Mouse (Mus musculus): Measurements from ENCODE around the gene Mtr. TPM values are rescaled to one million over a fixed set of nuclear protein-coding genes. Genes with fewer than 3 reads are reported as not detected.
"Not testable (repeated sequence)": the region's sequence is repeated elsewhere in the genome, so short reads cannot be mapped to it uniquely, and the experiment has no call there.

The Mtr gene
- polyA plus RNA-seq, 1 experiment from 2014 or later: 5.3 TPM

- H3K36me3 ChIP-seq (ENCODE audit: control insufficient read depth, insufficient read depth): no peaks in the 10 kb centered on the region
- H3K27me3 ChIP-seq (replicated peaks; ENCODE audit: control insufficient read depth, insufficient read depth, low read length): no peaks in the 10 kb centered on the region
- ATAC-seq: no peak
- no peak overlapping the region for H3K9ac ChIP-seq (replicated peaks; ENCODE audit: low read depth, low read length)
- H3K27ac ChIP-seq (ENCODE audit: low read length): no peak overlapping the region
- no peak overlapping the region for H3K4me3 ChIP-seq (replicated peaks; ENCODE audit: low read length)
- no peaks in the 10 kb centered on the region for H3K9me3 ChIP-seq (ENCODE audit: control insufficient read depth, low read length)
- 52% methylated on average over 9 of the region's 9 CpGs for WGBS
- H3K4me1 ChIP-seq (replicated peaks; ENCODE audit: control insufficient read depth, insufficient read depth, low read length): no peaks in the 10 kb centered on the region
- H3K4me2 ChIP-seq (ENCODE audit: low read length): no peak overlapping the region
Observed at GRCm38 (mm10) chr13:12159288-12160120, 98.4 kb downstream of the Mtr start.

- no peaks in the 10 kb centered on the region for H3K9me3 ChIP-seq (ENCODE audit: control insufficient read depth, low read length)
- no peak overlapping the region for H3K9ac ChIP-seq (replicated peaks; ENCODE audit: low read depth, low read length)
- no peak for ATAC-seq
- H3K4me2 ChIP-seq (ENCODE audit: low read length): no peak overlapping the region
- 81% methylated on average over 11 of the region's 11 CpGs for WGBS
- no peaks in the 10 kb centered on the region for H3K36me3 ChIP-seq (ENCODE audit: control insufficient read depth, insufficient read depth)
- H3K27ac ChIP-seq (ENCODE audit: low read length): no peak overlapping the region
- no peaks in the 10 kb centered on the region for H3K4me1 ChIP-seq (replicated peaks; ENCODE audit: control insufficient read depth, insufficient read depth, low read length)
- no peak overlapping the region for H3K4me3 ChIP-seq (replicated peaks; ENCODE audit: low read length)
- H3K27me3 ChIP-seq (replicated peaks; ENCODE audit: control insufficient read depth, insufficient read depth, low read length): no peaks in the 10 kb centered on the region
Observed at GRCm38 (mm10) chr13:12153922-12154321, 104.0 kb downstream of the Mtr start.

- Histone ChIP-seq H3K4me2 (ENCODE audit: low read length) (no peak overlapping the region), H3K4me1 (replicated peaks; ENCODE audit: control insufficient read depth, insufficient read depth, low read length) (no peaks in the 10 kb centered on the region), H3K27me3 (replicated peaks; ENCODE audit: control insufficient read depth, insufficient read depth, low read length) (no peaks in the 10 kb centered on the region), H3K27ac (ENCODE audit: low read length) (no peak overlapping the region), H3K36me3 (ENCODE audit: control insufficient read depth, insufficient read depth) (no peaks in the 10 kb centered on the region), H3K9ac (replicated peaks; ENCODE audit: low read depth, low read length) (no peak overlapping the region), H3K9me3 (ENCODE audit: control insufficient read depth, low read length) (no peaks in the 10 kb centered on the region), H3K4me3 (replicated peaks; ENCODE audit: low read length) (no peak overlapping the region)
- no peak for ATAC-seq
- WGBS: 83% methylated on average over 6 of the region's 6 CpGs
Observed at GRCm38 (mm10) chr13:12146918-12147507, 110.9 kb downstream of the Mtr start.

GRCm38 (mm10) chr13:12146402-12146801 is 111.5 kb downstream of the Mtr start:
- H3K9ac ChIP-seq (replicated peaks; ENCODE audit: low read depth, low read length): no peak overlapping the region
- no peaks in the 10 kb centered on the region for H3K36me3 ChIP-seq (ENCODE audit: control insufficient read depth, insufficient read depth)
- H3K4me1 ChIP-seq (replicated peaks; ENCODE audit: control insufficient read depth, insufficient read depth, low read length): no peaks in the 10 kb centered on the region
- no peaks in the 10 kb centered on the region for H3K9me3 ChIP-seq (ENCODE audit: control insufficient read depth, low read length)
- 73% methylated on average over 2 of the region's 2 CpGs for WGBS
- no peak overlapping the region for H3K27ac ChIP-seq (ENCODE audit: low read length)
- H3K4me2 ChIP-seq (ENCODE audit: low read length): no peak overlapping the region
- no peak for ATAC-seq
- no peak overlapping the region for H3K4me3 ChIP-seq (replicated peaks; ENCODE audit: low read length)
- H3K27me3 ChIP-seq (replicated peaks; ENCODE audit: control insufficient read depth, insufficient read depth, low read length): no peaks in the 10 kb centered on the region

- H3K4me1 ChIP-seq (replicated peaks; ENCODE audit: control insufficient read depth, insufficient read depth, low read length): no peaks in the 10 kb centered on the region
- 94% methylated on average over 5 of the region's 5 CpGs for WGBS
- H3K9ac ChIP-seq (replicated peaks; ENCODE audit: low read depth, low read length): no peak overlapping the region
- H3K4me3 ChIP-seq (replicated peaks; ENCODE audit: low read length): no peak overlapping the region
- H3K9me3 ChIP-seq (ENCODE audit: control insufficient read depth, low read length): no peaks in the 10 kb centered on the region
- no peak for ATAC-seq
- no peaks in the 10 kb centered on the region for H3K27me3 ChIP-seq (replicated peaks; ENCODE audit: control insufficient read depth, insufficient read depth, low read length)
- no peak overlapping the region for H3K27ac ChIP-seq (ENCODE audit: low read length)
- H3K36me3 ChIP-seq (ENCODE audit: control insufficient read depth, insufficient read depth): no peaks in the 10 kb centered on the region
- H3K4me2 ChIP-seq (ENCODE audit: low read length): no peak overlapping the region
Observed at GRCm38 (mm10) chr13:12143347-12143746, 114.6 kb downstream of the Mtr start.

GRCm38 (mm10) chr13:12136461-12136860 is 121.5 kb downstream of the Mtr start:
- ATAC-seq; H3K4me3 ChIP-seq (replicated peaks; ENCODE audit: low read length); H3K36me3 ChIP-seq (ENCODE audit: control insufficient read depth, insufficient read depth); H3K4me1 ChIP-seq (replicated peaks; ENCODE audit: control insufficient read depth, insufficient read depth, low read length); H3K9me3 ChIP-seq (ENCODE audit: control insufficient read depth, low read length); H3K27ac ChIP-seq (ENCODE audit: low read length); H3K27me3 ChIP-seq (replicated peaks; ENCODE audit: control insufficient read depth, insufficient read depth, low read length); H3K9ac ChIP-seq (replicated peaks; ENCODE audit: low read depth, low read length); H3K4me2 ChIP-seq (ENCODE audit: low read length): not testable (repeated sequence)
- 90% methylated on average over 10 of the region's 10 CpGs for WGBS

- Histone ChIP-seq H3K27ac (ENCODE audit: low read length) (no peak overlapping the region), H3K9me3 (ENCODE audit: control insufficient read depth, low read length) (no peaks in the 10 kb centered on the region), H3K36me3 (ENCODE audit: control insufficient read depth, insufficient read depth) (no peaks in the 10 kb centered on the region), H3K4me1 (replicated peaks; ENCODE audit: control insufficient read depth, insufficient read depth, low read length) (no peaks in the 10 kb centered on the region), H3K4me3 (replicated peaks; ENCODE audit: low read length) (no peak overlapping the region), H3K9ac (replicated peaks; ENCODE audit: low read depth, low read length) (no peak overlapping the region), H3K4me2 (ENCODE audit: low read length) (no peak overlapping the region), H3K27me3 (replicated peaks; ENCODE audit: control insufficient read depth, insufficient read depth, low read length) (no peaks in the 10 kb centered on the region)
- ATAC-seq: no peak
- 91% methylated on average over 7 of the region's 7 CpGs for WGBS
Observed at GRCm38 (mm10) chr13:12133549-12133948, 124.4 kb downstream of the Mtr start.

Other genes with a start within 250 kb of the Mtr start
- 0.93 and 2.2 TPM in 2 replicates for gene Ryr2, start 151.2 kb downstream of the Mtr start, polyA plus RNA-seq (2015; fragmentation: Nextera tagmentation; extraction: Ambion mirVana)
- 4.2 and 4.6 TPM in 2 replicates for gene Actn2, start 82.6 kb upstream of the Mtr start, polyA plus RNA-seq (2015; fragmentation: Nextera tagmentation; extraction: Ambion mirVana)
- gene Heatr1, start 136.9 kb upstream of the Mtr start, polyA plus RNA-seq (2015; fragmentation: Nextera tagmentation; extraction: Ambion mirVana): 17.8 and 18.9 TPM in 2 replicates
- 14.4 and 15.1 TPM in 2 replicates for gene Lgals8, start 206.8 kb upstream of the Mtr start, polyA plus RNA-seq (2015; fragmentation: Nextera tagmentation; extraction: Ambion mirVana)

Measured in forebrain, embryonic 16.5 days (tissue).